8 mouse cellular contexts compared by ENCODE assay signal in the genomic region with DNA sequence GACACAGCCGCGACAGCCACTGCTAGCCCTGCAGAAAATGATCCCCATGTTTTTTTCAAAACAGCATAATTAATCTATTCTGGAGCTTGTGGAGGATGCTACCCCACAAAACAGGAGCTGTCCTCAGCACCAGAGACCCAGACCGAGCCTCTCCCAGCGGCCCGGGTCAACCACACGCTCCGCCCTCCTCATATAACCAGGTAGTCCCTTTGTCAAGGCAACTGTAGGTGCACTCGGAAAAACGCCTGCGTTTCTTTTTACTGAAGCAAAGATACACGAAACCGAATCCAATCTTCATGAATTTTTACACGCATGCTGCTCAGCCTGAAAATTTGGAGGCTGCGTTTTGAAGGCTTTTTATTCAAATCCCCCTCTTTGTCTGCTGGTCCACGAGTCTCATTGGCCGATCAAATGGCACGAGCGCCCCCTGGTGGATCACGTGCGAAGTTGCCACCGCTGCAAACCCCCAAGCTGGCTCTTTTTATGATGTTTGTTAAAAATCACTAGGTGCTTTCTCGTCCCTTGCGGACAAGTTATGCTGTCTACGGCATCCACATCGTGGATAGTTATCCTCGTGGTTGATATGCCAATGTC. TPM values are rescaled to one million over a fixed set of nuclear protein-coding genes. Genes with fewer than 3 reads are reported as not detected.
DNase-seq lines count a peak whose midpoint lies in the region; ATAC-seq and TF ChIP-seq lines count a peak whose summit lies in the region.

No protein-coding gene starts in this region.

- H3K27me3 ChIP-seq in forebrain, embryonic 10.5 days (ENCODE audit: poor library complexity, severe bottlenecking) = peaks cover 84% of the 10 kb centered on the region
- H3K27me3 ChIP-seq in heart, embryonic 16.5 days (ENCODE audit: control insufficient read depth, insufficient read depth, low read length) = peaks cover 23% of the 10 kb centered on the region
- H3K27me3 ChIP-seq in liver, embryonic 13.5 days = peaks cover 36% of the 10 kb centered on the region
- peaks cover 14% of the 10 kb centered on the region for H3K27me3 ChIP-seq in neural tube, embryonic 13.5 days

- peak overlapping the region; percentile 42; the same call in 1 of the 2 replicates for H3K9ac ChIP-seq in heart, embryonic 16.5 days (ENCODE audit: low read length)
- H3K9ac ChIP-seq in liver, embryonic 13.5 days = no peak overlapping the region
- H3K9ac ChIP-seq in neural tube, embryonic 13.5 days = peak overlapping the region; percentile 75

- TF ChIP-seq CTCF in bone marrow macrophage, adult 2 months (IDR thresholded peaks at IDR 0.05; ENCODE audit: low read depth, low read length) = peak; percentile 93

- no peaks in the 10 kb centered on the region for H3K36me3 ChIP-seq in forebrain, embryonic 10.5 days (replicated peaks)
- H3K36me3 ChIP-seq in heart, embryonic 16.5 days (ENCODE audit: control insufficient read depth, insufficient read depth) = no peaks in the 10 kb centered on the region
- no peaks in the 10 kb centered on the region for H3K36me3 ChIP-seq in liver, embryonic 13.5 days
- H3K36me3 ChIP-seq in neural tube, embryonic 13.5 days = no peaks in the 10 kb centered on the region

- peak; percentile 85 for DNase-seq in CD4-positive, CD25-positive, alpha-beta regulatory T cell, adult 2 months (ENCODE audit: low read depth, low spot score)
- DNase-seq in forebrain, embryonic 10.5 days (ENCODE audit: extremely low spot score, low spot score) = peak; percentile 91
- peak; percentile 64 to 65 for DNase-seq in kidney, postnatal 25 days
- DNase-seq in liver, embryonic 13.5 days = peak; percentile 31
- DNase-seq in telencephalon, adult 2 months (ENCODE audit: low read depth, low spot score) = peak; percentile 65

- no peaks in the 10 kb centered on the region for H3K9me3 ChIP-seq in forebrain, embryonic 10.5 days
- H3K9me3 ChIP-seq in heart, embryonic 16.5 days (replicated peaks; ENCODE audit: control insufficient read depth, low read length) = no peaks in the 10 kb centered on the region
- no peaks in the 10 kb centered on the region for H3K9me3 ChIP-seq in liver, embryonic 13.5 days (replicated peaks)
- no peaks in the 10 kb centered on the region for H3K9me3 ChIP-seq in neural tube, embryonic 13.5 days

- peak; percentile 65 for ATAC-seq in heart, embryonic 16.5 days (replicated peaks; ENCODE audit: extremely low read depth, insufficient read depth, low FRiP score)
- no peak for ATAC-seq in liver, embryonic 13.5 days (ENCODE audit: low read depth)
- peak; percentile 80 for ATAC-seq in neural tube, embryonic 13.5 days (ENCODE audit: low read depth)

- TF ChIP-seq POLR2A in bone marrow macrophage, adult 2 months (IDR thresholded peaks at IDR 0.05; ENCODE audit: borderline replicate concordance, low read depth, low read length) = no peak

- WGBS in forebrain, embryonic 10.5 days = 1% methylated on average over 26 of the region's 26 CpGs
- WGBS in heart, embryonic 16.5 days = 1% methylated on average over 26 of the region's 26 CpGs
- 3% methylated on average over 26 of the region's 26 CpGs for WGBS in liver, embryonic 13.5 days (ENCODE audit: insufficient replicate concordance)
- WGBS in neural tube, embryonic 13.5 days = under 1% methylated on average over 26 of the region's 26 CpGs

- H3K27ac ChIP-seq in bone marrow macrophage, adult 2 months (ENCODE audit: insufficient read depth, low read depth, low read length) = no peak overlapping the region
- peak overlapping the region; percentile 85 for H3K27ac ChIP-seq in forebrain, embryonic 10.5 days
- H3K27ac ChIP-seq in heart, embryonic 16.5 days (ENCODE audit: low read length) = no peak overlapping the region
- H3K27ac ChIP-seq in liver, embryonic 13.5 days = no peak overlapping the region
- peak overlapping the region; percentile 93 for H3K27ac ChIP-seq in neural tube, embryonic 13.5 days (replicated peaks)

- H3K4me2 ChIP-seq in heart, embryonic 16.5 days (ENCODE audit: low read depth, low read length) = peak overlapping the region; percentile 72
- peak overlapping the region; percentile 35; the same call in 1 of the 2 replicates for H3K4me2 ChIP-seq in liver, embryonic 13.5 days
- peak overlapping the region; percentile 65 for H3K4me2 ChIP-seq in neural tube, embryonic 13.5 days

- H3K4me3 ChIP-seq in bone marrow macrophage, adult 2 months (ENCODE audit: insufficient read depth, low read length) = no peak overlapping the region
- H3K4me3 ChIP-seq in forebrain, embryonic 10.5 days = peak overlapping the region; percentile 51
- peak overlapping the region; percentile 44 for H3K4me3 ChIP-seq in heart, embryonic 16.5 days (ENCODE audit: low read length)
- H3K4me3 ChIP-seq in liver, embryonic 13.5 days (replicated peaks) = no peak overlapping the region
- H3K4me3 ChIP-seq in neural tube, embryonic 13.5 days = peak overlapping the region; percentile 38

- H3K4me1 ChIP-seq in bone marrow macrophage, adult 2 months (ENCODE audit: control insufficient read depth, insufficient read depth, low read length) = peaks cover 11% of the 10 kb centered on the region
- H3K4me1 ChIP-seq in forebrain, embryonic 10.5 days = peaks cover 48% of the 10 kb centered on the region
- peaks cover 4% of the 10 kb centered on the region; the same call in 1 of the 2 replicates for H3K4me1 ChIP-seq in heart, embryonic 16.5 days (ENCODE audit: control insufficient read depth, insufficient read depth, low read length)
- no peaks in the 10 kb centered on the region for H3K4me1 ChIP-seq in liver, embryonic 13.5 days (replicated peaks)
- peaks cover 38% of the 10 kb centered on the region for H3K4me1 ChIP-seq in neural tube, embryonic 13.5 days (replicated peaks)

RNA-seq across cellular contexts. Expression of a gene that starts 39.3 kb away (rescaled TPM):
- not detected in 2 replicates for polyA plus RNA-seq in bone marrow macrophage, adult 2 months (2012; ENCODE audit: insufficient read depth, insufficient read length, missing spikeins)
- 0.10 and 0.14 TPM in 2 replicates for polyA plus RNA-seq in forebrain, embryonic 10.5 days (2016; fragmentation: Nextera tagmentation; extraction: Ambion mirVana)
- 1.2 TPM in 2 replicates for polyA plus RNA-seq in heart, embryonic 16.5 days (2015; fragmentation: Nextera tagmentation; extraction: Ambion mirVana)
- 0.03 TPM in 1 of 2 replicates, not detected in the other for polyA plus RNA-seq in liver, embryonic 13.5 days (2015; fragmentation: Nextera tagmentation; extraction: Ambion mirVana)
- 0.36 and 0.51 TPM in 2 replicates for polyA plus RNA-seq in neural tube, embryonic 13.5 days (2015; fragmentation: Nextera tagmentation; extraction: Ambion mirVana)

Comparison
In these comparisons a context has a peak if more than half of its experiments do, and no peak if none do; other contexts are left out.
1. DNase-seq: peak in every context shown above with its lines; median percentile 91 in forebrain, embryonic 10.5 days; 85 in CD4-positive, CD25-positive, alpha-beta regulatory T cell, adult 2 months; 65 in telencephalon, adult 2 months; 64 in kidney, postnatal 25 days; 31 in liver, embryonic 13.5 days.
2. H3K27ac ChIP-seq: peak in forebrain, embryonic 10.5 days (single experiment) and neural tube, embryonic 13.5 days (single experiment); none in bone marrow macrophage, adult 2 months (single experiment), heart, embryonic 16.5 days (single experiment) and liver, embryonic 13.5 days (single experiment).
3. H3K4me3 ChIP-seq: peak in forebrain, embryonic 10.5 days (single experiment), heart, embryonic 16.5 days (single experiment) and neural tube, embryonic 13.5 days (single experiment); none in bone marrow macrophage, adult 2 months (single experiment) and liver, embryonic 13.5 days (single experiment).
4. Peak in every context shown above with its lines, with median percentiles within 50 percentile points of each other: H3K4me2 ChIP-seq.